In genomic region chr2:109277593-109277992, GRCm38 (mm10) we compare ENCODE assay signal across 8 mouse cellular contexts. TPM values are rescaled to one million over a fixed set of nuclear protein-coding genes. Genes with fewer than 3 reads are reported as not detected.
A peak's percentile ranks its signal among the peaks of the same experiment; 100 is the strongest.
DNase-seq lines count a peak whose midpoint lies in the region; ATAC-seq lines count a peak whose summit lies in the region.

No protein-coding gene starts in this region.

- H3K4me2 ChIP-seq in hindbrain, embryonic 11.5 days (replicated peaks; ENCODE audit: low read depth, low read length): peak overlapping the region; percentile 48
- H3K4me2 ChIP-seq in midbrain, embryonic 15.5 days: peak overlapping the region; percentile 47

- no peak overlapping the region for H3K27ac ChIP-seq in hindbrain, embryonic 11.5 days (ENCODE audit: low read depth, low read length)
- no peak overlapping the region for H3K27ac ChIP-seq in midbrain, embryonic 15.5 days

- H3K9me3 ChIP-seq in megakaryocyte, embryonic 14.5 days: no peaks in the 10 kb centered on the region
- H3K9me3 ChIP-seq in hindbrain, embryonic 11.5 days (ENCODE audit: control insufficient read depth, low read length): no peaks in the 10 kb centered on the region
- no peaks in the 10 kb centered on the region for H3K9me3 ChIP-seq in midbrain, embryonic 15.5 days

- WGBS in hindbrain, embryonic 11.5 days: 9% methylated on average over 7 of the region's 7 CpGs
- 9% methylated on average over 7 of the region's 7 CpGs for WGBS in midbrain, embryonic 15.5 days

- H3K4me1 ChIP-seq in megakaryocyte, embryonic 14.5 days: peaks cover 12% of the 10 kb centered on the region
- H3K4me1 ChIP-seq in hindbrain, embryonic 11.5 days (replicated peaks; ENCODE audit: control insufficient read depth, insufficient read depth, low read length): no peaks in the 10 kb centered on the region
- H3K4me1 ChIP-seq in midbrain, embryonic 15.5 days: peaks cover 12% of the 10 kb centered on the region

- peak; percentile 28 for DNase-seq in cerebellum, adult 8-10 months
- DNase-seq in hindbrain, embryonic 11.5 days (ENCODE audit: low spot score): peak; percentile 20
- no peak for DNase-seq in left cerebral cortex, adult 9 months (ENCODE audit: low spot score in 2 of 2)
- no peak for DNase-seq in ovary, postnatal 14 days (ENCODE audit: low spot score)
- no peak for DNase-seq in kidney, adult 8-10 months

- ATAC-seq in megakaryocyte, adult 5-6 weeks (ENCODE audit: poor library complexity, severe bottlenecking): no peak
- no peak for ATAC-seq in hindbrain, embryonic 11.5 days (ENCODE audit: low FRiP score)
- ATAC-seq in midbrain, embryonic 15.5 days (replicated peaks): no peak

- H3K27me3 ChIP-seq in megakaryocyte, embryonic 14.5 days (replicated peaks): no peaks in the 10 kb centered on the region
- H3K27me3 ChIP-seq in hindbrain, embryonic 11.5 days (ENCODE audit: control insufficient read depth, insufficient read depth, low read length): no peaks in the 10 kb centered on the region
- H3K27me3 ChIP-seq in midbrain, embryonic 15.5 days (replicated peaks): no peaks in the 10 kb centered on the region

- H3K9ac ChIP-seq in hindbrain, embryonic 11.5 days (ENCODE audit: low read depth, low read length): peak overlapping the region; percentile 59
- H3K9ac ChIP-seq in midbrain, embryonic 15.5 days: peak overlapping the region; percentile 28

- H3K4me3 ChIP-seq in megakaryocyte, embryonic 14.5 days (replicated peaks): peak overlapping the region; percentile 94
- peak overlapping the region; percentile 37 for H3K4me3 ChIP-seq in hindbrain, embryonic 11.5 days (ENCODE audit: low read depth, low read length)
- H3K4me3 ChIP-seq in midbrain, embryonic 15.5 days: peak overlapping the region; percentile 37

- H3K36me3 ChIP-seq in megakaryocyte, embryonic 14.5 days (replicated peaks; ENCODE audit: low read length): no peaks in the 10 kb centered on the region
- H3K36me3 ChIP-seq in hindbrain, embryonic 11.5 days (ENCODE audit: control insufficient read depth, insufficient read depth, low read length): no peaks in the 10 kb centered on the region
- no peaks in the 10 kb centered on the region for H3K36me3 ChIP-seq in midbrain, embryonic 15.5 days (replicated peaks)

RNA-seq across cellular contexts. Expression of gene Kif18a, which starts 2.9 kb away (rescaled TPM):
- polyA plus RNA-seq in megakaryocyte, embryonic 14.5 days (2012; ENCODE audit: insufficient read depth, low replicate concordance): 0.16 TPM in 1 of 2 replicates, not detected in the other
- total RNA-seq in megakaryocyte, adult 5-6 weeks (2015): 20.7 and 28.0 TPM in 2 replicates
- total RNA-seq in megakaryocyte, adult 5-6 weeks (2017): 26.7 and 27.6 TPM in 2 replicates
- 37.0 and 38.1 TPM in 2 replicates for polyA plus RNA-seq in hindbrain, embryonic 11.5 days (2014; fragmentation: Nextera tagmentation; extraction: Ambion mirVana)
- polyA plus RNA-seq in midbrain, embryonic 15.5 days (2015; fragmentation: Nextera tagmentation; extraction: Ambion mirVana): 4.2 and 4.4 TPM in 2 replicates

RNA-seq across cellular contexts. Expression of gene Mettl15, which starts 3.0 kb away (rescaled TPM):
- 0.08 TPM in 1 of 2 replicates, not detected in the other for polyA plus RNA-seq in megakaryocyte, embryonic 14.5 days (2012; ENCODE audit: insufficient read depth, low replicate concordance)
- 7.5 and 8.8 TPM in 2 replicates for total RNA-seq in megakaryocyte, adult 5-6 weeks (2015)
- 3.9 and 5.1 TPM in 2 replicates for total RNA-seq in megakaryocyte, adult 5-6 weeks (2017)
- 13.4 and 13.5 TPM in 2 replicates for polyA plus RNA-seq in hindbrain, embryonic 11.5 days (2014; fragmentation: Nextera tagmentation; extraction: Ambion mirVana)
- 11.0 and 11.7 TPM in 2 replicates for polyA plus RNA-seq in midbrain, embryonic 15.5 days (2015; fragmentation: Nextera tagmentation; extraction: Ambion mirVana)

Comparison
In these comparisons a context has a peak if more than half of its experiments do, and no peak if none do; other contexts are left out.
1. H3K4me3 ChIP-seq: peak in every context shown above with its lines; median percentile 94 in megakaryocyte, embryonic 14.5 days; 37 in hindbrain, embryonic 11.5 days; 37 in midbrain, embryonic 15.5 days.
2. DNase-seq: peak in cerebellum, adult 8-10 months (single experiment) and hindbrain, embryonic 11.5 days (single experiment); none in left cerebral cortex, adult 9 months (0 of 2), ovary, postnatal 14 days (single experiment) and kidney, adult 8-10 months (0 of 2).
3. RNA of gene Mettl15, which starts 3.0 kb away (polyA plus RNA-seq): 13.4 to 13.5 TPM in hindbrain, embryonic 11.5 days and 11.0 to 11.7 TPM in midbrain, embryonic 15.5 days; 0.08 TPM in megakaryocyte, embryonic 14.5 days; every median in the first group is over 10 times any median in the second.